Mouse (Mus musculus): Measurements from ENCODE around the gene Srpr. TPM values are rescaled to one million over a fixed set of nuclear protein-coding genes. Genes with fewer than 3 reads are reported as not detected.

Gene Srpr
- total and polyA plus RNA-seq, 2 experiments from 2014 or later = 35.5 to 66.3 TPM

DNA sequence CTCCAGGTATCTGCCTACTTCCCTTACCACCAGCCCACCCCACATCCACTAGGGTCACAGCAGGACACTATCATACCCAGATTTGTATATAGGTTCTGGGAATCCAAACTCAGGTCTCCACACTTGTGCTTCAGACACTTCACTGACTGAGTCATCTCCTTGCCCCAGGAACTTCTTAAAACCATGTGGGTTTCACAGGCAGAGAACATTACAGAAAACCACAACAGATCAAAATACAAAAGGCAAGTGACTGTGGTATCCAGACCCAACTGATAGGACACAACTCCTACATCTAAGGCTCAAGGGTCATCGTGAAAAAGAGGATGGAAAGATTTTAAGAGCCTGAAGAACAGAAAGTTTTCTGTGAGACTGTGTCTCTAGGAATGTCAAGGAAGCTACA is 26.6 kb upstream of the Srpr start:
- H3K27ac ChIP-seq = no peak overlapping the region
- no peak for DNase-seq (ENCODE audit: low spot score)
- ATAC-seq = no peak
- 95% methylated on average over 1 of the region's 1 CpGs for WGBS
- TF ChIP-seq CTCF (IDR thresholded peaks at IDR 0.05; ENCODE audit: low read depth) = no peak
- no peak overlapping the region for H3K9ac ChIP-seq (replicated peaks; ENCODE audit: low read length)
- H3K36me3 ChIP-seq (ENCODE audit: insufficient read depth, low read length) = no peaks in the 10 kb centered on the region; the same call in 1 of the 2 replicates
- H3K4me2 ChIP-seq (ENCODE audit: low read depth, low read length) = no peak overlapping the region
- H3K27me3 ChIP-seq (ENCODE audit: insufficient read depth, low read length) = no peaks in the 10 kb centered on the region
- H3K4me1 ChIP-seq (ENCODE audit: insufficient read depth, low read length) = peaks cover 9% of the 10 kb centered on the region; the same call in 1 of the 2 replicates
- H3K4me3 ChIP-seq (ENCODE audit: low read length) = no peak overlapping the region
- no peaks in the 10 kb centered on the region for H3K9me3 ChIP-seq (ENCODE audit: low read length)

DNA sequence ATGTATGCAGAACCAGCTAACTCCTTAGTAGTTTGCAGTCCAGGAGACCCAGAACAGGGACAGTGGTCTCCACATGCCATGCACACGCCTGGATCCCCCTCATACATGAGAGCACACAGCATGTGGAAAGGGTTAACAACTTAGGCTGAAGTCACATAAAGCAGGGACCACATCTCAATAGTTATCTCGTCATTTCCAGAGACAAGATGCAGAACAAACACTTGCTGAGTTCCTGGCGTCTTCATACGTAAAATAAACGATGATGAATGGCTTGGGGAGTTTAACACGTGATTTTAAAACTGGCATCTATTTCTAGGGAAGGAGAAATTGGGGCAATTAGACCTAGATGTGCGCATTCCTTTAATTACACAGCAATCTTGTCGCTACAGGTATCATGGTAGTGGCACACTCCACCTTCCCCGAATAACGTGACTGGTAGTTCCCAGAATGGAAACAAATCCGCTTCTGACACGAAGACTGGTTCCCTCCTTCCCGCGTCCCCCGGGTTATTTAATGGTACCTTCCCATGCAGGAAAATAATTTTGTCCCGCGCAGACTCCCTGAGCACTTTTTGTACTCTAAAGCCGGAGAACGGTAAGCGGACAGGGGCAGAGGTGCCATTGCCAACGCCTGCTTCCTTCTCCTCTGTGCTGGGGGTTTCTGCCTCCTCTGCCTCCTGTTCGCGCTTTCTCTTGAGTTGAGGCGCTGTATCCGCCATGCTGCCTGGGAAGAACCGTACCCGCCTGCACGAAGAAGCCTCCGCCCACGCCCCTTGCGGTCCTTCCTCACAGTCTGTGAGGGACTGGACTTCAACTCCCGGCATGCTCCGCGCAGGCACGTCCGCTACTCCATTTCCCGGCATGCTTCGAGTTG is 24.5 kb upstream of the Srpr start, which contains the start of gene Dcps:
Gene Dcps, minus strand, starts transcription at position 811 of the 873 bp plus-strand sequence.
- Histone ChIP-seq H3K36me3 (ENCODE audit: insufficient read depth, low read length) (no peaks in the 10 kb centered on the region; the same call in 1 of the 2 replicates), H3K27ac (peak within 1 kb of the TSS; percentile 93), H3K4me1 (ENCODE audit: insufficient read depth, low read length) (peaks cover 9% of the 10 kb centered on the region; the same call in 1 of the 2 replicates), H3K9ac (replicated peaks; ENCODE audit: low read length) (peak within 1 kb of the TSS; percentile 60), H3K9me3 (ENCODE audit: low read length) (no peaks in the 10 kb centered on the region), H3K27me3 (ENCODE audit: insufficient read depth, low read length) (no peaks in the 10 kb centered on the region), H3K4me3 (ENCODE audit: low read length) (peak within 1 kb of the TSS; percentile 73), H3K4me2 (ENCODE audit: low read depth, low read length) (peak within 1 kb of the TSS; percentile 94)
- under 1% methylated on average over 38 of the region's 38 CpGs for WGBS
- DNase-seq (ENCODE audit: low spot score) (peak; percentile 97), ATAC-seq (peak; percentile 98)
- peak; percentile 58; the same call in 1 of the 2 replicates for TF ChIP-seq CTCF (IDR thresholded peaks at IDR 0.05; ENCODE audit: low read depth)

DNA sequence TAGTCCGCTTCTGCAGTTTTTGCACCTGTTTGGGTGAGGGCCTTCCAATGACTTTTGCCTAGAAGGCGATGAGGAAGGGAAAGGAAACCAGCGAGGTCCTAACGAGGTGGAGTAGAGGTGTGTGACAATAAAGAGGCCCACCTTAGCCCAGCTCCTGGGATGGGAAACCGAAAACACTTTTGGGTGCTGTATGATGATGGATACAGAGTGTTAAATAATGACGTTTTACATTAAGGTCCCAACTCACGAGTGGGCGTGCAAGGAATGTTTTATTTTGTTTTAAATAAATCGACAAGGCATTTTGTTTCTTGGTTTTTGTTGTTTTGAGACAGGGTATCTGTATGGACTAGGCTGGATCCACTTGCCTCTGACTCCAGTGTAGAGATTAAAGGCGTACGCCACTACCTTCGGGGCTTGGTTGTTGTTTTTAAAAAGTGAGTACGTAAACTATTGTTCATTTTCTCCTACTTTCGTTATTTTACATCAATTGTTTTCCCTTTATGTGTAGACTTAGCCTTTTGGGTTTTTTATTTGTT is 23.8 kb upstream of the Srpr start:
- Histone ChIP-seq H3K27ac (peak overlapping the region; percentile 93), H3K4me3 (ENCODE audit: low read length) (peak overlapping the region; percentile 73), H3K9ac (replicated peaks; ENCODE audit: low read length) (peak overlapping the region; percentile 60), H3K36me3 (ENCODE audit: insufficient read depth, low read length) (no peaks in the 10 kb centered on the region; the same call in 1 of the 2 replicates), H3K9me3 (ENCODE audit: low read length) (no peaks in the 10 kb centered on the region), H3K4me1 (ENCODE audit: insufficient read depth, low read length) (peaks cover 9% of the 10 kb centered on the region; the same call in 1 of the 2 replicates), H3K4me2 (ENCODE audit: low read depth, low read length) (peak overlapping the region; percentile 94), H3K27me3 (ENCODE audit: insufficient read depth, low read length) (no peaks in the 10 kb centered on the region)
- peak; percentile 9; the same call in 1 of the 2 replicates for ATAC-seq
- WGBS = 44% methylated on average over 14 of the region's 14 CpGs
- no peak for DNase-seq (ENCODE audit: low spot score)
- TF ChIP-seq CTCF (IDR thresholded peaks at IDR 0.05; ENCODE audit: low read depth) = no peak

DNA sequence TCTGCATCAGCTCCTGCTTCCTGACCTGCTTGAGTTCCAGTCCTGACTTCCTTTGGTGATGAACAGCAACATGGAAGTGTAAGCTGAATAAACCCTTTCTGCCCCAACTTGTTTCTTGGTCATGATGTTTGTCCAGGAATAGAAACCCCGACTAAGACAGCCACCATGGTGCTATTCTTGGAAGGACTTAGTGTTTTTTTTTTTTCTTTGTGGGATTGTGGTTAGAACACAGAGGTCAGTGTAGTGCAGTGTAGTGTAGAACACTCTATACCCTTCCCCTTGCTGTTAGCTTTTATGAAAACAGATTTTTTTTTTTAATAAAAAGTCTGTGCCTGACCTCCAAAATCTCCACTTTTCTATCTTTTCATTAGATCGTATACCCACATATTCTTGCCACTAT is 17.1 kb upstream of the Srpr start:
- no peaks in the 10 kb centered on the region for H3K27me3 ChIP-seq (ENCODE audit: insufficient read depth, low read length)
- H3K27ac ChIP-seq = no peak overlapping the region
- no peaks in the 10 kb centered on the region for H3K36me3 ChIP-seq (ENCODE audit: insufficient read depth, low read length)
- no peak overlapping the region for H3K9ac ChIP-seq (replicated peaks; ENCODE audit: low read length)
- WGBS = 86% methylated on average over 2 of the region's 2 CpGs
- ATAC-seq (no peak), DNase-seq (ENCODE audit: low spot score) (no peak)
- no peaks in the 10 kb centered on the region for H3K9me3 ChIP-seq (ENCODE audit: low read length)
- H3K4me2 ChIP-seq (ENCODE audit: low read depth, low read length) = no peak overlapping the region
- no peak overlapping the region for H3K4me3 ChIP-seq (ENCODE audit: low read length)
- TF ChIP-seq CTCF (IDR thresholded peaks at IDR 0.05; ENCODE audit: low read depth) = no peak
- no peaks in the 10 kb centered on the region for H3K4me1 ChIP-seq (ENCODE audit: insufficient read depth, low read length)

DNA sequence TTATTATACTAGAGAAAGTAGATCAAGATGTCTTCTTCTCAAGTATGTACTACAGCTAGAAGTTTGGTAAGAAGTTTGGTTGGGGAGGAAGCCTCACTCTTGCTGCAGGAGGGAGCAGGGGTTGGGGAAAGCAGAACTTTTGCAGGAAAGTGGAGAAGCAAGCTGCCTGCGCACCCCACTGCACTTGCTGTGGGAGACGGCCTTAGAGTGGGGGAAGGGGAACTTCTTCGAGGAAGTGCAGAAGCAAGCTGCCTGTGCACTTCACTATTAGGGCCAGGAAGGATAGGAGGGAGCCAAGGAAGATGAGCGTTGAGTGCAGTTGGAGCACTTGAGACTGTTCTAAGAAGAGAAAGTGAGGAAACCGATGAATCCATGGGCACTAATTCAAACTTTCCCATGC is 16.6 kb upstream of the Srpr start:
- Histone ChIP-seq H3K9ac (replicated peaks; ENCODE audit: low read length) (no peak overlapping the region), H3K27ac (no peak overlapping the region), H3K4me1 (ENCODE audit: insufficient read depth, low read length) (no peaks in the 10 kb centered on the region), H3K36me3 (ENCODE audit: insufficient read depth, low read length) (no peaks in the 10 kb centered on the region), H3K9me3 (ENCODE audit: low read length) (no peaks in the 10 kb centered on the region), H3K27me3 (ENCODE audit: insufficient read depth, low read length) (no peaks in the 10 kb centered on the region), H3K4me2 (ENCODE audit: low read depth, low read length) (no peak overlapping the region), H3K4me3 (ENCODE audit: low read length) (no peak overlapping the region)
- ATAC-seq = no peak
- no peak for TF ChIP-seq CTCF (IDR thresholded peaks at IDR 0.05; ENCODE audit: low read depth)
- no peak for DNase-seq (ENCODE audit: low spot score)
- WGBS = 72% methylated on average over 5 of the region's 5 CpGs

DNA sequence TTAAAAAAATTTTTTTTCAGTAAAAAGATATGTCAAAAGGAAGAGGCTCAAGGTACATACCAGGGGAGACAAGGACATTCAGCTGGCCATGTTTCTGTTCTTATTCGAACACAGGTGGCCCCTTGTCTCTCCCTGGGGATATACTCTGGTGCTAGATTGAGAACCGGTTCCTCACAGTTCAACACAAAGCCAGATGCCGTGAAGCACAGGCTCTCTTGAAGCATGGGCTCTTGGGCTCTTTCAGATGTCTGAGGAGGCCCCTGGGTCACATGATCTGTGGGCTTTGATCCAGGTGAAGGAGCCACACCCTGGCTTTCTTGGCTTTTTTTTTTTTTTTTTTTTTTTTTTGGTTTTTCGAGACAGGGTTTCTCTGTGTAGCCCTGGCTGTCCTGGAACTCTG is 13.5 kb upstream of the Srpr start:
- H3K9ac ChIP-seq (replicated peaks; ENCODE audit: low read length) = no peak overlapping the region
- H3K9me3 ChIP-seq (ENCODE audit: low read length) = no peaks in the 10 kb centered on the region
- no peaks in the 10 kb centered on the region; the same call in 1 of the 2 replicates for H3K4me1 ChIP-seq (ENCODE audit: insufficient read depth, low read length)
- ATAC-seq (no peak), DNase-seq (ENCODE audit: low spot score) (no peak)
- TF ChIP-seq CTCF (IDR thresholded peaks at IDR 0.05; ENCODE audit: low read depth) = no peak
- H3K27ac ChIP-seq = no peak overlapping the region
- H3K27me3 ChIP-seq (ENCODE audit: insufficient read depth, low read length) = no peaks in the 10 kb centered on the region
- no peak overlapping the region for H3K4me3 ChIP-seq (ENCODE audit: low read length)
- no peak overlapping the region for H3K4me2 ChIP-seq (ENCODE audit: low read depth, low read length)
- no peaks in the 10 kb centered on the region for H3K36me3 ChIP-seq (ENCODE audit: insufficient read depth, low read length)
- WGBS = 90% methylated on average over 3 of the region's 4 CpGs
